Mouse (Mus musculus): Measurements from ENCODE around the gene Arid5b. TPM values are rescaled to one million over a fixed set of nuclear protein-coding genes. Genes with fewer than 3 reads are reported as not detected.

Gene Arid5b
- total RNA-seq, 4 experiments from 2014 or later, result 25.3 to 27.5 (median 26.4) TPM

DNA sequence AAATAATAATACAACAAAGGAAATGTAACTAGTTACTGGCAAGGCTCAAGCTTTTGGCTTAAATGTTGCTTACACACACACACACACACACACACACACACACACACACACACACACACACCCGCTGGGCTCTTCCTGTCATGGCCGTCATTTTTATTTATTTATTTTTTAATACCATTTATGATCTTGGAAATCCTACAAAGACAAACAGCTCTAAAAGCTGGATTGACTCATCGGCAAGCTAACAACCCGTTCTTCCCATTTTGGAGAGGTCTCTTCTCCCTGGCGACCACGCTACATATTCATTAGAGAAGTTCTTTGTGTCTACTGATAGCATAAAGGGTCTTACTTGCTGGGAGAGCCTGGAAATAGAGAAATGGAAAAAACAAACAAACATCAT lies 138.2 kb downstream of the Arid5b start:
- DNase-seq (ENCODE audit: low spot score in 2 of 2), result no peak

DNA sequence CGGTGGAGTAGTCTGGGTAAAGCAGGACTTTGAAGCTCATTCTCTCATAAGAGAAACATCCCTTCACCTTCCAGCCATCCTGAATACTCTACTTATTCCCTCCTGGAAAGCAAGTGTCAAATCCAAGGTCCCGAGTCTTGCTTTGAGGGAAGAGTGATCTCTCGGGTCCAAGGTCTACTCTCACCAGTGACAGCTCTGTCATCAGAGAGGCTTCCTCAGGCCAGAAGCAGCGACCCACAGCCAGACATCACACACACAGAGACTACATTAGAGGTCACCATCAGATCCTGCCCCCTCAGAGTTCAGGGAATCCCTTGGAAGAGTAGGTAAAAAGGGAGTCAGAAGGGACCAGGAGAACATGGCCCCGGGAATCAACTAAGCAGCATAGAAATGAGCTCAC lies 140.4 kb downstream of the Arid5b start:
- DNase-seq (ENCODE audit: low spot score in 2 of 2), result no peak

DNA sequence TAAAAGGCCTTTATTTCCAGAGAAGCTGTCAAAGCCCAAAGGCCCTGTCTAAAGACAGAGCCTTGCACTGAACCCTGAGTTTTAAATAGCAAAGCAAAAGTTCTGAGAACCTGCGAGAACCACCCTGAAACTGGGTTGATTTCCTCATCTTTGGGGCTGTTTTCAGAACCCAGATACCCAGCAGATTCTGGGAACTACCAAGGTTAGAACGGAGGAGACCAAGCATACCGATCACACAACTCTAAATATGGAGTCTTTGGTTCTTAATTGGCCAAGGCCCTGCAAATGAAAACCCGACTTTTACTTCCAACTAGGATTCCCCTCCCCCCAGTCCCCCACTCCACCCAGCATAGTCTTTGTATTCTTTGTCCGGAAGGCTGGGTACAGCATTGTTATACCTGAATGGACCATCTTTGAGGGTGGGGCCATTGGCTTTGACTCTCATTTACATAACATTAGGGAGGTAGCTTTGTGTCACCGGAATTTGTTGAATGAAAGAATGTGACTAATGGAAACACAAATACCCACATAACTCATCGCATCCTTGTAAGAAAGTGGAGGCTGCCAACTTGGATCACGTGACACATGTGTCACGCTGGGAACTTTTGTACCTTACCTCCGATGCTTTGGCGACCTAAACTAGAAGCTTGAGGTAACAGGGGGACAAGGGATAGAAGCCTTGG lies 141.2 kb downstream of the Arid5b start:
- DNase-seq (ENCODE audit: low spot score in 2 of 2), result no peak

DNA sequence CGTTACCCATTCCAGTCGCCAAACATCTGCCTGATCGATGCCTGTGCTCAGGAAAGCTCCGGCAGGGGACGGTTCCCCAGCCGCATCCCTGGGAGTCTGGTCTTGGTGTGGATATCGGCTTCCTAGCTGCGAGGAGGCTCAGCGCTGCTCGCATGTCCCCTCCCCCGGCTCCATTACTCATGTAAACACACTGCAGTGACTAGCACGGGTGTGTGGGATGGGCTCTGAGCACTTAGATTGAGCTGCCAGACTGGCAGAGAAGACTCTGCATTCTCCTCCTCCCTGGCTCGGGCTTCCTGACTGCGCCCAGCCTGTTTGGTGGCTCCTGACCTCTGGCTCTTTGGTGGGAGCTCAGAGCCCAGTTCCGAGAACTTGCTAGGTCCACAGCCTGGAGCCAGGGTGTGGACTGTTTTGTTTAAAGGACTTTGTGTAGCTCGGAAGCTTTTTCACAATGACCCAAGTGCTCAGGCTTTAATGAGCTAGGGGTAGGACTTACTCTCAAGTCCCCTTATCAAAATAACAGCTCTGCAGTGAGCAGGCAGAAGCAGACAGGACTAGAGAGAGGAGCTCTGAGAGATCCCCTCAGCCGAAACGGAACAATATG lies 142.0 kb downstream of the Arid5b start:
- DNase-seq (ENCODE audit: low spot score in 2 of 2), result peak; percentile 84 to 86

DNA sequence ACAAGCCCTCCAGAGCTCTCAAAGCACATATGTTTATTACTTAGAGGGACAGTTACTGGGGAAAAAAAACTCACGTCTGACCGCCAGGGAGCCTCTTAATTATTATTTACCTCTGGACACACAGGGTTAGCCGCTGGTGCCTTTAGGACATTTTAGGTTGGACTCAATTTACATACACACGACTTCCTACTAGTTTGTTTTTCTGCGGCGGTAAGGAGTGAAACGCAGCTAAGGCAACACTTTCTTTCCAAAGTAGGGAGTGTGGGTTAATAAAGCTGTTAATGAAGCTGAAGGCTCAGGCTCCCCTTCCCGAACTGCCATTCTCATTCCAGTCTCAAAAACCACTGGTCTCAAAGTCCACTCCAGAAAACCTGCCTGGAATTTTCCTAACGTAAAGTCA lies 142.5 kb downstream of the Arid5b start:
- no peak for DNase-seq (ENCODE audit: low spot score in 2 of 2)

DNA sequence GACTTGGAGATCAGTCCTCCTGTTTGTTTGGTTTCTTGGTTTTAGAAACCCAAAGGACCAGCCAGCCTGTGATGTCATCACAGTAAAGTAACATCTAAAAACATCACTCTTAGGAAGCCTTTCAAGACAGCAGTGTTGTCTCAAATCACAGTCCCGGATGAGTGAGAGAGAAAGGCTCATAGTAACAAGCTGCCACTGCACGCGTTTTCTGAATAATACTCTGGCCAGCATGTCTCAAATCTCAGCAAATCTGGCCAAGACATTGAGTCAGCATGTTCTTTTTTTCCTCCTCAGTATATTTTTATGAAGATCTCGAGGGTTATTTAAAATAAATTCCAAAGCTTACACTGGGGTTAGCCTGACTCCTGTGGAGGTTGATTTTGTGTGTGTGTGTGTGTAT lies 143.1 kb downstream of the Arid5b start:
- DNase-seq (ENCODE audit: low spot score in 2 of 2), result no peak

DNA sequence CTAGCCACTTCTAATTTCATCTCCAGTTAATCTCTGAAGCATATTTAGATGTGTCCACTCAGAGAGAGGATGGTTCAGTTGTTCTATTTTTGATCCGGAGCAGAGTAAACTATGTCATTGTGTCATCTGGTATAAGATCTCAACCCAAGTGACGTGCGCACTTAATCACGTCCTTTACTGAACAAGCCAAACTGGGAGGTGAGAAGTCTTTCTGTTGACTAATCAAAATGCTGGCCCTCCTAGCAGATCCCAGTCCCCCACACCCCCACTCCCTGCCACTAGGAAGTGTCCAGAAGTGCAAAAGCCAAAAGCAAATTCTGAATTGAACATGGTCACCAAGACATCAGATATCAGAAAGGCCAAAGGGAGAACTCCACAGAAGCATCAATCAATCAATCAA lies 144.0 kb downstream of the Arid5b start:
- DNase-seq (ENCODE audit: low spot score in 2 of 2), result no peak

DNA sequence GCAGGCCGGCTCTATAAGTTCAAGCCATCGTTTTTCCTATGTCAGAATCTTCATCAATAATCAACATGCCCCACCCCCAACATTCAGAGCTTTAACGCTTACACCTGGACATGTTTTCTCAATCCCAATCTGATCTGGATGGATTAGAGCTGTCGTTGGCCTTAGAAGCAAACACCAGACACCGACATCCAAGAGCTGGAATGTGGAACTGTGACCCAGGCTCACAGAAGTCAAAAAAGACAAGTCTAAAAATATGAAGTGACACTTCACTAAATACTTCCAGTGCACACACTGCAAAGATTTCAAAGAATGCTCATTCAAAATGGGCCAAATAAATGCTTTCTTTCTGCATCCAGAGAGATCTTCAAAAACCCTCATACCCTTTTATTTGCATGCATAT lies 144.5 kb downstream of the Arid5b start:
- DNase-seq (ENCODE audit: low spot score in 2 of 2), result no peak

DNA sequence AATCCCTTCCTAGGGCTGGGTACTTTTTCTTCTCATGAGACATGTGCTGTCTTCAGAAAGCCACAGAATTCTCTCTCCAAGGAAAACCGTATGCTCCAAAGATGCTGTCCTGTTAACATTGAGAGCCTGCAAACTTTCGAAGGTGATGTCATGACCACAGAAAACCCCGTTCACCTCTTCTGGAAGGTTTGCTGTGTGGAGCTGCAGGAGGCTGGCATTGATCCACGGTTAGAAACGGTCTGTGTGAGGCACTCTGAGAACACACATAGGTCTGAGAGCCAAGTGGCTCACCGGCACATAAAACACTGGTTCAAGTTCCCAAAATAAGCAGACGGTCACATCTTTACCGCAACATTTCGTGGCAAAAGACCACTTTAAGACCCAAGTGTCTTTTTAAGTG lies 145.9 kb downstream of the Arid5b start:
- DNase-seq (ENCODE audit: low spot score in 2 of 2), result no peak

DNA sequence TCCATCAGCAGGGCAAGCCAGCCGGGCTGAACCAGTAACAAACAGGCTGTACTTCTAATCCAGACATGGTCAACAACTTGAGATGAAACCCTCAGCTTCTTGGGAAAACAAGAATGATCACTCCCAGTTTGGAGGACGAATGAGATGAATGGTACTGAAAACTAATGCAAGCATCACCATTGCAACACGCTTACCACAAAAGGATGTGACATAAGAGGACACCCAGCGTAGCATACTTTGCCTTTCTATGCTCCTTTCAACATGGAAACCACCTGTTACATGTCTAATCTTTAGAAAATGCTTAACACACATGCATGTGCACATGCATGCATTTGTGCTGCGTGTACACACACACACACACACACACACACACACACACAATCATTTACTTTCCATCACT lies 146.4 kb downstream of the Arid5b start:
- DNase-seq (ENCODE audit: low spot score in 2 of 2), result no peak

DNA sequence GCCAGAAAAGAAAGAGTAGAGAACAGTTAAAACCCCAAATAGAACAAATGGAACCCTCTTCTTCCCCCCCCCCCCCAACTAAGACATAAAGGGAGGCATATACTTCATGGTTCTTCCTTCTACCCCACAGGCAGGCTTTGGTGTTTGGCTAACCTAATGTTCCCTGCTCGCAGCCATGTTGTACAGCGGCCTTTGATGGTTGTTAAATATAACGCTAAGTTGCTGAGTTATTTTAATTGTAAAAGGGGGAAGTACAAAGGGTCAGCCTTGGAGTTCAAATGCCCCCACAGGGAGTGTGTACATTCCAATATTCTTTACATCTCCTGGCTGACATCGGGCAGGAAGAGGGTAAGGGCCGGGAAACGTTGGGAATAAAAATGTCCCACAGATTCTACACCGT lies 148.9 kb downstream of the Arid5b start:
- DNase-seq (ENCODE audit: low spot score in 2 of 2), result no peak

DNA sequence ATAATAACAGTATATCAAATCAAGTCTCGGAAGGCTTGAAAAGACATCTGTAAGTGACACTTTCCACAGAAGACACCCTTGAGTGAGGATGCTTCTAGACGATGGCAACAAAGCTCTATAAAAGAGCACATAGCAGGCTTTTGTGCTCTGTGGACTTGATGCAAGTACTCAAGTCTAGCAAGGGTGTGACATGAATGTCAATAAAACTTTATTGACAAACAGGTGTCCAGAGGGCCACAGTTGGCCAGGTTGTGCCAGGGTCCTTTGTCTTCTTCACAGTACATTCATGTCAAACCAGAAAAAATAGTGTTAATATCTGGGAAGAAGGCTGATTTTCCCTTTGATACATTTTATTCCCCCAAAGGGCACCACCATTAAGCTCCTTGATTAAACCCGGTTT lies 149.5 kb downstream of the Arid5b start:
- DNase-seq (ENCODE audit: low spot score in 2 of 2), result no peak

DNA sequence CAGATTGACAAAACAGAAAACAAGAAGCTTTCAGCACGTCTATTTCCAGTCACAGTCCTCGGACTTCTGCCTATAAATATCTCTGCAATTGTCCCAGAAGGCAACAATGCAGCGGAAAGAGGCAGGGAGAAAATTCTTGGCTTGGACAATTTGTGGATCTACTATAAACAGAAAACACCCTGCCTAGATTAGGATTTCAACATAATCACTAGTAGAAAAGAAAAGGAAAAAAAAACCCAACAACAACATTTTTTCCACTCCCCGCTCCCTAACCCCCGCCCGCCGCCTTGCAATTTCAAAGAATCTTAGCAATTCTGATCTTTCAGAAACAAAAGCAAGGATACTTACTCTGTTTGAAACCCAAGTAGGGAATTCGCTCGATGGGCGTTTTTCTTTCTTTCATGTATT lies 150.1 kb downstream of the Arid5b start:
- DNase-seq (ENCODE audit: low spot score in 2 of 2), result no peak

DNA sequence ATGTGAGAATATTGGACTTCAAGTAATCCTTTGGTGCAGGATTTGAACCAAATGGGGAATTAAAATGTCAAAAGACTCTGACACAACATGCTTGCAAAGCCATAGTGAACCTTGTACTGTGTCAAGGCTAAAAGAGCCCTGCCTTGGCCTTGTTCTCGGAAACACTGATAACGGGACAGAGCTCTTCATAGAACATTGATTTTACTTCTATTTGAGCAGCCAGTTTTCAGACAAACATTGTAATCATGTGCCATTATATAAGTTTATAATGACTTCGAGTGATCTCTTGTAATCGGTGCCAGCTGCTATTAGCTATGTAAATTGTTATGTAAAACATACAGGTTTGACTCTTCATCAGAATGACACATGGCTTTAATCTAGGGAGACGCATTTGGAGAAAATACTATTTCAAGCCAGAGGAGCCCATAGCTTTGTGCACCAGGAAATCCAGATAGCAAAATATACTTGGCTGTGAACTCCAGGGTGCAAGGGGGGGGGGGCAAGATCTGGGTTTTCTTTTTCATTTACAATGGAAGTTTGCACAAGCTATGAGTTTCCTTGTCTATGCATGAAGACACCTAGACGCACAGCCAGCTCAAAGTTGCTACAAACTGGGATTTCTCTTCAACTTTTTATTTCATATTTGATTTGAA lies 150.8 kb downstream of the Arid5b start:
- no peak for DNase-seq (ENCODE audit: low spot score in 2 of 2)

DNA sequence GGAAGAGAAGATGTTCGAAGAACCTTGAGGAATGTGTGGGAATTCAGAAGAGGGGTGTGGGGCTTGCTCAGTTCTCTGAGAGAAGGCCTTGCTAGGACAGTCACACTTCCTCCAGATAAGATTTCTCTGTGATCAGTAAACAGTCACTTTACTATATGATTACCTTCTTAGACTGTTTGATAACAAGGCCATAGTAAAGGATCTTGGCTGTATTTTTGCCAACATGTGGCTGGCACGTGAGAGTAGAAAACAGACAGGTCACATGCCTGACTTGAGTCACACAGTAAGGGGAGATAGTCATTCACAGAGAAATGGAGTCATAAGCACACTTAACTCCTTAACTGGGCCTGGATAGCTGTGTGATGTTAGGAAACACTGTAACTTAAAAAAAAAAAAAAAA lies 151.4 kb downstream of the Arid5b start:
- DNase-seq (ENCODE audit: low spot score in 2 of 2), result no peak

DNA sequence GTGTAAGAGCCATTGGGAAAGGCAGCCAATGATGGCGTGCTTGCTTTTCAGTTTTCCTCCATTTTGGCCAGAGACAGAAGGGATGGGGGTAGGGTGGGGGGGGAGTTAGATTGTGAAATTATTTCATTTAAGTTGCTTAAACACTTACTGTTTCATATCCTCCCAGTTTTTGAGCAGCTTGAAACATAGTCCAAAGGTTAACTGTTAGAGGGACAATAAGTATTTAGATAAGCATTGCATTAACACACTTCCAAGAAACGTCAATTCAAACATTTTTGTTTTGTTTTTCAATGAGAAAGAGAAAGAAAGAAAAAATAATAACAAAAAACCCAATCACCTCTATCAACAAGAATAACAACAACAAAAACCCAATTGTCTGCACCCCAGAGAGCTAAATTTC lies 152.0 kb downstream of the Arid5b start:
- DNase-seq (ENCODE audit: low spot score in 2 of 2), result no peak

DNA sequence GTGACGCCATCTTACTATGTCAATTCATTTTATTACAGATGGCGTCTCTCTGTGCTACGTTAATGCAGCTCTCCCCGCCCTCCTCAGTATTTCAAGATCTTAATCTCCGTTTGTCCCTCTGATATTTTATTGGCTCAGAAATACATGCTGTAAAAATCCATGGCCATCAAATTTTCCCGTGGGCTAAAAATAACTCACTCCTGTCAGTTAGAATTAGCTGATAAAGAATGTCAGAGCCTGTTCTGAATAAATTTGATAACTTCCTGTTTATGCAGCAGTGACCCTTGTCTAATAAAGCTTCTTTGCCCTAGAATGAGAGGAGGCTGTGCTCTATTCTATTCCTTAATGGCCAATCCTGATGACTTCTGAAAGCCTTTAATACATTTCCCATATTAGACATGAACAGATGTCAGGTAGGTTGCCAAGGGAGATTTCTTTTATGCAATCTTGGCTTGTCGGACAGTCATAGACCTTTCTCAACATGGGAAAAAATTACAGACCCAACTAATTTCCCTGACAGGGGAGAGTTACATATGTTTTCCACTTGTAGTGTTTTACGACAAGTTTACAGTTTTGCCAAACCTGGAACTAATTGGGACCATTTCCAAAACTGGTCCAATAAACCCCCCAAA lies 152.5 kb downstream of the Arid5b start:
- no peak for DNase-seq (ENCODE audit: low spot score in 2 of 2)

DNA sequence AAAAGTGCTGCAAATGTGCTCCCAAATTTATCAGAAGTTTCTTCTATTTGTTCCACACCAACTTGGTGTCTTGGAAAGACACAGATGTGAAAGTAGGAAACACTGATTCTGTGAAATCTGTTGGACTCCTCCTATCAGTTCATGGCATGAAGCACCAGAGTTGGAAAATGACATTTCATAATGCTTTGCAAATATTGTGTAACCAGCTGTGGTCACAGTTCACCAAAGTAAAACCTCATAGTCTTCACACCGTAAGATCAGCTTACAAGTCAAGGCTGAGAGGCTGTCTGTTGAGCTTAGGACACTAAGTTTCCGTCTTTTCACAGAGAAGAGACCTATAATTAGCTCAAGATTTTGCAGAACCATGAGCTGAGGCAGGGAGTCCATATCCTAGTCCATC lies 153.6 kb downstream of the Arid5b start:
- DNase-seq (ENCODE audit: low spot score in 2 of 2), result no peak

DNA sequence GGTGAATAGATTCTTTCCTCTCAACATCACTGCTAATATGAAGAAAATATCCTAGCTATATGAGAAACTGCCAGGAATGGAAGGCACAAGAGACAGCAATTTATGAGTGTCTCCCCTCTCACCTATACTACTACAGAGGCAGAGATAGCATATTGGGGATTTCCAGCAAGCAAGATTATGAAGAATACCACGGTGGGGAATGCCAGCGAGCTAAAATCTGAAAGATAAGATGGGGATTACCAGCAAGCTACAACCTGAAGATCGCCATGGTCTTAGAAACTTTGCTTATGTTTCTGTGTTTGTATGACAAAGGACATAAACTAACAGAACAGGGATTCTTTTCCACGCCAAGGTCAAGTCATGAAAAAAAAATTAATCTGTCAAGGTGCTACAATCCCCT lies 155.1 kb downstream of the Arid5b start:
- DNase-seq (ENCODE audit: low spot score in 2 of 2), result no peak

DNA sequence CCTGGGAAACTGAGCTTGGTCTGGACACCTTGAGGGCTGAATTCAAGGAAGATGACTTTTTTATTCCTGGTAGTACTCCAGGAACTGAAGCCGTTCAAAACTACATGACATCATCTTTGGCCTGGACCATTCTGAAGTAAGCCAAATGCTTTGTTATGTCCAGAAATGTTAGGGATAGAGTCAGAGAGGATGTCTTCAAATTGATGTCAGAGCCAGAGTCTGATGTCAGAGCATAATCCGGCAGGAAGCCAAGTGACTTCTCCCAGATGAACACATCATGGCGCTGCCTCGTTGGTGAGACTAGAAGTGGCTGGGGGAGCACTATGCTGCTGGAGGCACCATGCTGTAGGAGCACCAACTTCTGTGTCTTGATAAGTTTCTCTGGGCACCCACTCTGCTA lies 156.6 kb downstream of the Arid5b start:
- no peak for DNase-seq (ENCODE audit: low spot score in 2 of 2)

DNA sequence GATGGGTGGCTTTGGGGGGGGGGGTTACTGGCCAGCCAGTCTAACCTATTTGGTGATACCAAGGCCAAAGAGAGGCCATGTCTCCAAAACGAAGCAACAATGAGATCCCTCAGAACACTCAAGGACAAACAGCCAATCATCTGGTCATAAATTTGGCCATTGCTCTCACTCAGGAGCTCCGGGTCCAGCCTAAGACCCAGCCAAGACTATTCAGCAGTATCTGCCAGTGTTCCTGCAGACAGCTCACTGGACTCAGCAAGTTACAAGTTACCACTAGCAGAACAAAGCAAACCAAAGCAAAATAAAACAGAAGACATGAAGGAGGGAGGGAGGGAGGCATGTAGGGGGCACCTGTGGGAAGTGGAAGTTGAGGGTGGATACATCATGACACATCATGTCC lies 157.3 kb downstream of the Arid5b start:
- DNase-seq (ENCODE audit: low spot score in 2 of 2), result no peak

DNA sequence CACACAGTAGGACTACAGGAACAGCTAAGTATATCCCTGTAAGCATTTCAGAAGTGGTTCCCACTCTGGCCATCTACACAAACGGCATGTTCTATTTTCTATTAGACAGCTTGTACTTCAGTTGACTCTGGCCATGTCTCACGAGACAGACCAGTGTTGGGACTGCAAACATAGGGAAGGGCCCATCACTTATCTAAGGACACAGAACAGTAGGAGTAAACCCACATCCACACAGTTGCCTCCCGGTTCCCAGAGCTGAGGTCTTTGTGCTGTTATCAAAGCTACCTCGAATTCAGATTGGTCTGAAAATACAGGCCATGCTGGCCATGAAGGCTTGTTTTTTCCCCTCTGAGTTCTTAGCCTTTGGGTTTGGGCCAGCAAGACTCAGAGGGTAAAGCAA lies 158.5 kb downstream of the Arid5b start:
- DNase-seq (ENCODE audit: low spot score in 2 of 2), result no peak

DNA sequence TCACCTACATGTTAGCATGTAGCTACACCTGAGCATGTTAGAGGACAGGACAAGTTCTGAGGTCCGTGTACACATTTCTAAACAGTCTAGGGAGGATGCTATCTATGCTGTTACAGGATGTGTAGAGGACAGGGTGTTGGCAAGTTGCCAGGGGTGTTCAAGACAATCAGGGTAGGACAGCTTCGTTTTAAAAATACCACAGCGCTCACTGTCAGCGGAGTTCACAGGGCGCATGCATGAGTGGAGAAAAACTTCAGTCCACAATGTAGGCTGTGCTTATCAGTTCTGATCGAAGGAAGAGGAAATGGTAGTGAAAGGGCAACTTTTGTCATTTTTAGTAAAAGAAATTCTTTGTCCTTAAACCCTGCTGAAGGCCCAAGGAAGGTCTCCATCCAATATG lies 159.3 kb downstream of the Arid5b start:
- DNase-seq (ENCODE audit: low spot score in 2 of 2), result no peak

All from layer of hippocampus, adult 8-10 months (tissue).